Mouse (Mus musculus): ENCODE data around the gene Dvl1.

The Dvl1 gene

DNA sequence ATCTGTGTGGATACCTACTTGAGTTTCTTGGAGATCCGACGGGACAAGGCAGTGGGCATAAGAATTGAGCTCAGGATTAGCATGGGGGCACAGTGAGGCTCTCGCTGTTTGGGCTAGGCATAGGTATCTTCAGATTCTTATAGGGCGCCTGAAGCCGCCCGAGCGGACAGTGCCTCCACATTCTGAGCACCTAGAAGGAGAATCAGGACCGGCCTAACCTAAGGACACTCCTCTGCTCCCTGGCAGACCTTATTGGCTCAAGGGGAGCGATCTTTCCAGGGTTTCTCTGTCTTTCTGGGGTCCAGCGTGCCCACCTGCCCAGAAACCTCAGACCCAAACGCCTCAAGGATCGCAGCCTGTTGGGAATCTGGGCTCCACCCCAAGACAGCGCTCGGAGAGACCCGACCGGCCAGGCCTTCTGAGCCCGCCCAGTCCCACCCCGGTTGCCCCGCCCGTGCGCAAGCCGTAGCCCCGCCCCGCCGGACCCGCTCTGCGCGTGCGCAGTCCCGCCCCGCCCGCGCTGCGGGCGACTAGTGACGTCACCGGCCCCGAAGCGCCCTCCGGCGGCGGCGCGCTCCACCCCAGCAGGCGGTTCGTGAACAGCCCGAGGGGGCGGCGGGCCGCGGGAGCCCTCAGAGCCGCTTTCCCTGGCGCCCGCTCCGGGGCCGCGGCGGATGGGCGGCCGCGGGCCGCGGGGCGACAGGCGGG lies at the start of gene Dvl1:
TSS of gene Dvl1 (plus strand) at position 532 of the 708 bp plus-strand sequence.
- WGBS, result 2% methylated on average over 65 of the region's 65 CpGs

DNA sequence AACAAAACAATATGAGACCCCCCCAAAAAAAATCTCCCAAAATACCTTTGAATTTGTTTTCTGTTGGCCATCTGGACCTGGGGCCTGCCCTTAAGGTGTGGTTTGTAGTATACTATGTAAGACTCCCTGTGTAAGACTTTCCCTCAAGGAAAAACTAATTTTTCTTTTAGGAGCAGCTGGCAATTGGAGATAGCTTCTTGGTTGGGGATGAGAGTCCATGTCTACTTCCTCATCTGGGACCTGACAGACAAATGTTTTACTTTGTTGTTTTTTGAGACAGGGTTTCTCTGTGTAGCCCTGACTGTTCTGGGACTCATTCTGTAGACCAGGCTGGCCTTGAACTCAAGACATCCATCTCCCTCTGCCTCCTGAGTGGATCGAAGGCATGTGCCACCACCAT lies 45.1 kb upstream of the Dvl1 start:
- 83% methylated on average over 1 of the region's 1 CpGs for WGBS

DNA sequence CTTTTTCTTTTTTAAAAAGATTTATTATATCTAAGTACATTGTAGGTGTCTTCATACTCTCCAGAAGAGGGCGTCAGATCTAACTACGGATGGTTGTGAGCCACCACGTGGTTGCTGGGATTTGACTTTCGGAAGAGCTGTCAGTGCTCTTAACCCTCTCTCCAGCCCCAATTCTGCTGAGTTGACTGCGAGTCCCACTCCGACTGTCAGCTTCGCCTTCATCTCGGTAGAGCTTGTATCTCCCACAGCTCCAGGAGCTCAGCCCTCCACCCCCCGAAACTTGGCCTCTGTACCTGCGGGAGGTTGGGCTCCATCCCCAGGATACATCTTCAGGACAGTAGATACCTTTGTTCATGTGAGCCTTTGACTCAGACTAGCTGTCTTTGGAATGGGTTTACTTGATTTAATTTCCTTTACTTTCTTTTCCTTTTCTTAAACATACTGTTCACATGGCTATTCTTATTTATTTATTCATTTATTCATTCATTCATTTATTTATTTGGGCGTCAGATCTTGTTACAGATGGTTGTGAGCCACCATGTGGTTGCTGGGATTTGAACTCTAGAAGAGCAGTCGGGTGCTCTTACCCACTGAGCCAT lies 44.4 kb upstream of the Dvl1 start, which contains the start of gene Mrpl20:
TSS of gene Mrpl20 (plus strand) at position 138 of the 599 bp plus-strand sequence.
- WGBS, result 7% methylated on average over 12 of the region's 12 CpGs

DNA sequence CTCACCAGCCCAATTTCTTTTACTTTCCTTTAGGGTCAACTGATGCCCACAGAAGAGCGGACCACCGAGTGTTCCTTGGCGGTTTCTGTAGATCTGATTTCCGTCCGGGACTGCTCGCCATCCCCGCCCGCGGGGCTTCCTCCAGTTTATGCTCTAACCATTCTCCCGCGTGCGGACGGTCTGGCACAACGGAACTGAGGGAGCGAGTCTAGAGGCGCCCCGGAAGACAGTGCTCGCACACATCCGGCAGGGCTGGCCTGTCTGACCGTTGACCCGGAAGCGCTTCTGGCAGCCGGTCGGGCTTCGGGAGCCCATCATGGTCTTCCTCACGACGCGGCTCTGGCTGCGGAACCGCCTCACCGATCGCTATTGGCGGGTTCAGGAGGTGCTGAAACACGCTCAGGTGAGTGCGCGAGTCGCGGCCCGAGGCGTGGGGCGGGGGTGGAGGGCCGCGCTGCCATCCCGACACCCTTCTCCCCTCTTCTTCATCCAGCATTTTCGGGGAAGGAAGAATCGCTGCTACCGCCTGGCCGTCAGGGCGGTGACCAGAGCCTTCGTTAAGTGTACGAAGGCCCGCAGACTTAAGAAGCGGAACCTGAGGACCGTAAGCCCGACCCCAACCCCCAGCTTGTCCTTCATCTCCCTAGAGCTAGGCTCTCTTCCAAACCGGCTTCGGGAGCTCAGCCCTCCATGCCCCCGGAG lies 43.7 kb upstream of the Dvl1 start:
- under 1% methylated on average over 58 of the region's 58 CpGs for WGBS

DNA sequence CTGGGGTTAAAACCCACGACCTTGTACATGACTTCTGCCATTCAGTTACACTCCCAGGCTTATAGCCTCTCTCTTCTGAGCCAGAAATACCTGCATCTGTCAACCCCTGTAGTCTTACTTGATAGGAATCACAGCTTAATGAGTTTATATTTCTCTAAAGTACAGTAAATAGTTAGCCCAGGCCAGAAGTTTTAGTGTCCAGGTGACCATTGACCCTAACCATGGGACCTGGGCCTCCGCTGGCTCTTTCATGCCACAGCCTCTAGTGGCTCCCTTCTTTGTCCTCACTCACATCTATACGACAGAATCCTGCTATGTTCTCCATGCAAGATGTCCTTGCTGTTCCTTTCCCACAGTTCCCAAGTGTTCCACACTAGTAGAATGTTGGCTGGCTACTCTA lies 39.4 kb upstream of the Dvl1 start:
- WGBS, result 82% methylated on average over 3 of the region's 3 CpGs

DNA sequence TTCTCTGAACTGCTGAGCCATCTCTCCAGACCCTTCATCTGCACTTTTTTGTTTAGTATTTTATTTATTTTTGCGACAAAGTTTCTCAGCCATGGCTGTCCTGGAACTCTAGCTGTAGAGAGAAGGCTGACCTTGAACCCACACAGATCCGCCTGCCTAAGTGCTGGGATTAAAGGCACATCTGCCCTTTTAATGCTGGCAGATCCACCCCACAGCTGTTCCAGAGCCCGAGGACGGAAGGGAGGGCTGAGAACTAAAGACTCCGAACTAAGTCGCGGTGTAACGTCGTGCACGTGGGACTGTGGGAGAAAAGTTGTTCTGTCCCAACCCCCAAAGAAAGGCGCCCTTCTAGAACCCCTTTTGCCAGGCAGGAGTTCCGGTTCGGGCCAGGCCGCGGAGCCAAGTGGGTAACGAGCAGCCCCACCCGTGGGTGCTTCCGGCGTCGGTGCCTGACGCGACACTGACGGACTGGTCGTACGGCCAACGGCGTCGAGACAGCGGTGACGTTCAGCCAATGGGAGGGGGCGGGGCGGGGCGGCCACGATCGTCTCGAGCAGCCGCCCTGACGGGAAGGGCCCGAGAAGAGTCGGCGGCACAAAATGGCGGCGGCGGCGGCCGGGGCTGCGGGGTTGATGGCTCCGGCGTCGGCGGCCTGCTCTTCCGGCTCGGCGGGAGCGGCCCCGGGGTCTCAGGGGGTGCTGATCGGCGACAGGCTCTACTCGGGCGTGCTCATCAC lies 35.1 kb upstream of the Dvl1 start, which contains the start of gene Ccnl2:
TSS of gene Ccnl2 (plus strand) at position 561 of the 736 bp plus-strand sequence.
- WGBS, result under 1% methylated on average over 58 of the region's 60 CpGs

DNA sequence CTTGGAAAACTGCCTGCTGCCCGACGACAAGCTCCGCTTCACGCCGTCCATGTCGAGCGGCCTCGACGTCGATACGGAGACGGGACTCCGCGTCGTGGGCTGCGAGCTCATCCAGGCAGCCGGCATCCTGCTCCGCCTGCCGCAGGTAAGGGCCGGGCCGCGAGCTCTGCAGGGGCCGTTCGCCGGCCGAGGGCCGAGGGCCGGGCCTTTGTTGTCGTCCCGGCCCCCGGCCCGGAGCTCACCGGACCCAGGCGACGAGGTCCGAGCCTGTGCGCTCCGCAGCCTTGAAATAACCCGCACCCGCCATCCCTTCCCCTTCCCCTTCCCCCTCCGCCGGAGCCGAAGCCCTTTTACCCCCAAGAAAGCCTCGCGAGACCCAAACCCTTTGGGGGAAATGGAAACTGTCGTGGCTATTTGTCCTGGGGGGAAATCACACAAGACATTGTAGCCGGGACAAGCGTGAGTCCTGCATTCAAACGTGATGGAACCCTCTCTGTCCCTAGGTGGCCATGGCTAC lies 34.5 kb upstream of the Dvl1 start:
- WGBS, result under 1% methylated on average over 49 of the region's 49 CpGs

DNA sequence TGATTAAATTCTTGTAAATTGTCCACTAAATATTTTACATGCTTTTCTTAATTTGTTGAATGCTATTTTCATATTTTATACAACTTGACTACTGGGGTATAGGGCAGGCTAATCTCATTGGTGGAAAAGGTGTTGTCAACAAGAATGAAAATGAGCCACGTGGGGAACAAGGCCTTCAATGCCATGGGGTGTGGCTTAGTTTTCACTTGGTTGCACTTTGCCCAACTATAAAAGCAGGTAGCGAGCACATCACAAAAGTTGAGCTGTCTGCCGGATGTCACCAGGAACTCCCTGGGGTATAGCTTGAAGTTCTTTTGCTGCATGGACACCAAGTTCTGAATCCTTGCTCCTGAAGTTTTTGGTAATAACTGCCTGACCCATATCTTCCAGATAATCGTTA lies 29.7 kb upstream of the Dvl1 start:
- WGBS, result 61% methylated on average over 4 of the region's 4 CpGs

DNA sequence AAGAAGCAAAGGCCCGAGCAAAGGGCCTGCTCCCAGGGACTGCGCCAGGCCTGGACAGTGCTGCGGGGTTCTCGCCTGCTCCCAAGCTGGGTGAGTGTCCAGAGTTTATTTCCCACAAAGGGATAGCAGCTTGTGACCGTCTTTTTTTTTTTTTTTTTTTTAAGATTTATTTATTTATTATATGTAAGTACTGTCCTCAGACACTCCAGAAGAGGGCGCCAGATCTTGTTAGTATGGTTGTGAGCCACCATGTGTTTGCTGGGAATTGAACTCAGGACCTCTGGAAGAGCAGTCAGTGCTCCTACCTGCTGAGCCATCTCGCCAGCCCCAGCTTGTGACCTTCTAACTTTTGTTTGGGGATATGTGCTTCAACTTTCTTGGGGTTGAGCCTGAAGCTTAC lies 26.2 kb upstream of the Dvl1 start:
- 70% methylated on average over 7 of the region's 7 CpGs for WGBS

DNA sequence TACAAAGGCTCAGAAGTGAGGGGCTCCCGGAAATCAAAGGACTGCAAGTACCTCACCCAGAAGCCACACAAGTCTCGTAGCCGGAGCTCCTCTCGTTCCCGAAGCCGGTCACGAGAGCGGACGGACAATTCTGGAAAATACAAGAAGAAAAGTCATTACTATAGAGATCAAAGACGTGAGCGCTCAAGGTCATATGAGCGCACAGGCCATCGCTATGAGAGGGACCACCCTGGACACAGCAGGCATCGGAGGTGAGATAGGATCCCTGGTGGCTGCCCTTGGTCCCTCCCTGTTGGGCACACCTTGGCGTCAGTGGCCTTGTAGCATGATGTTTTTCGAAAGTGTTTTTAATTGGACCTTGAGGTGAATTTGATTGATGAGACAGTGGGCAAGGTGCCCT lies 23.8 kb upstream of the Dvl1 start:
- WGBS, result 93% methylated on average over 16 of the region's 16 CpGs

DNA sequence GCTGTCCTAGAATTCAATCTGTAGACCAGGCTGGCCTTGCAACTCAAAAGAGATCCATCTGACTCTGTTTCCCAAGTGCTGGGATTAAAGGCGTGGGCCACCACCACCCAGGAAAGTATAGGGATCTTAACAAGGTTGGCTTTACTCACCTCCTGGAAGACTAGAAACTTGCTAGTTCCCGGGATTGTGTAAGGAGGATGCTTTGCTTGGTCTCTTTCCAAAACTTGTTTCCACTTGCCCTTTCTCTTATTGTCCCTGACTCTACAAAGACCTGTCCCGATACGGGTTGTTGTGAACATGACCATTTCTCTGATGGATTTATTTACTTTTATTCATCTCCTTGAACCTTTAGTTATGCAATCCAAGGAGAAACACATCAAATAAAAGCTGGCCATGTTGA lies 17.3 kb upstream of the Dvl1 start:
- 88% methylated on average over 4 of the region's 4 CpGs for WGBS

DNA sequence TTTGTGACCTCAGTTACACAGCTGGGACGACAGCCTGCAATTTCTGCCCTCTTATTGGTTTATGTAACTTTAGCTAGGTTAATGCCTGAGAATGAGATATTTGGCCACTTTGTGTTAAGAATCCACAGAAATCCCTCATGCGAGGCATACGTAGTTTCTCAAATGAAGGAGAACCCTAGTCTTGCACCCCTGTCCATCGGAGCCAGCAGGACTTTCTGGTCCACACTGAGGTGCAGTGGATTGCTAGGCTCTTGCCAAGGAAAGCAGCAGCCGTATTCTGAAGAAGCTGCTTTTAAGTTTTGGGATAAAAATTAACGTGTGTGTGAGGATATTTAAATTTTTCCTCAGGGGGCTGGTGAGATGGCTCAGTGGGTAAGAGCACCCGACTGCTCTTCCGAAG lies 16.6 kb upstream of the Dvl1 start:
- 46% methylated on average over 8 of the region's 8 CpGs for WGBS

DNA sequence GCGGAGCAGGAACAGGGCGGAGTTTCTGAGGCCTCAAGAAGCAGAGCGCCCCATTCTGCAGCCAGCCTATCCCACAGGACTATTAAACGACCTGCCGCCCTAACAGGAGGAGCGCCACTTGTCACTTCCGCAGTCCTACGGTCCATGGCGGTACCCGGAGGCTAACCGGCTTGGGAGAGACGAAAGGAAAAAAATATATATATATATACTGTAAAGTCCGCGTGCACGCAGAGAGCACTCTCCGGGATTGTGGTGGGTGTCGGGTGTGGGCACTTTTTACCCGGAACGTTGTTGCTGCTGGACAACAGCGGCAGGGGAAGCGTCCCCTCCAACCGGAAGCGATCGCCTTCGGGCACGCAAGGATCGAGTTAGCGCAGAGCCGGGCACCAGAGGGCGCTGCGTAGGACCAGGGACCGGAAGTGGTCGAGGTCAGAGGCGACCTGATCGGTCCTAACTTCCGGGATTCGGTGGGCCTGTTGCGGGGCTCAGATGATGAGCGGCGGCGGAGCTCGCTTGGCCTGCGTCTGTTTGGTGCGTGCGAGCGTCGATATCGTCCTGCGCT lies 15.9 kb upstream of the Dvl1 start, which contains the start of gene Aurkaip1:
TSS of gene Aurkaip1 (plus strand) at position 68 of the 562 bp plus-strand sequence.
- WGBS, result under 1% methylated on average over 49 of the region's 49 CpGs

DNA sequence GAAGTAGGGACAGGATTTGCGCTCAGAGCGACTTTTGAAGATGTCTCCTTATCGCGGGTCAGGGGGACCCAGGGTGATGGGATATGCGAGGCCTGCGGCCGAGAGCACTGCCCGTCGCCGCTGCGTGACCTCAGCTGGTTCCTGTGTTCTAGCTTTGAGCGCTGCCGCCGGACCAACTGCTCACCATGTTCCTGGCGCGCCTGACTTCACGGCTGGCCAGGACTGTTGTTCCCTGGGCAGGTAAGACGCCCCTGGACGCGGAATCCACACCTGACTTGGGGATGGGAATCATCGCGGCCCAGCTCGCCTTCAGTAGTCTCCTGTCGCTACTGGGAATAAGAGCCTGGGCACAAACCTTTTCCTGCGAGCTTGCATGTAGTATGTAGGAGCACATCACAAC lies 15.4 kb upstream of the Dvl1 start:
- WGBS, result under 1% methylated on average over 25 of the region's 25 CpGs

DNA sequence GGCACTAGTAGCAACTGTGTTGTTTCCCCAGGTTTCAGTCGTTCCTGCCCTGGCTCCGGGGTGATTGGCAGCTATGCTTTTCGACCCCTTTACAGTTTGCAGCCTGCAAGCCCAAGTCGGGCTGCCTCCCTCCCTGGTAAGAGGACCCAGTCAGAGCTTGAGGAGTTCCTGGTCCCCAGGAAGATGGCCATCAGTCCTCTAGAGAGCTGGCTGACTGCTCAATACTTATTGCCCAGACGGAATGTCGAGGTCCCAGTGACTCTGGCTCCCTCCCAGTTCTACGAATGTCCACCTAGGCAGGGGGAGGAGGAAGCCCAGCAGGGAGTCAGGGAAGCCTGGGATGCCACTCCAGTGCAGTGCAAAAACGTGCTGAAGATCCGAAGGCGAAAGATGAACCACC lies 14.9 kb upstream of the Dvl1 start:
- WGBS, result 45% methylated on average over 10 of the region's 10 CpGs

DNA sequence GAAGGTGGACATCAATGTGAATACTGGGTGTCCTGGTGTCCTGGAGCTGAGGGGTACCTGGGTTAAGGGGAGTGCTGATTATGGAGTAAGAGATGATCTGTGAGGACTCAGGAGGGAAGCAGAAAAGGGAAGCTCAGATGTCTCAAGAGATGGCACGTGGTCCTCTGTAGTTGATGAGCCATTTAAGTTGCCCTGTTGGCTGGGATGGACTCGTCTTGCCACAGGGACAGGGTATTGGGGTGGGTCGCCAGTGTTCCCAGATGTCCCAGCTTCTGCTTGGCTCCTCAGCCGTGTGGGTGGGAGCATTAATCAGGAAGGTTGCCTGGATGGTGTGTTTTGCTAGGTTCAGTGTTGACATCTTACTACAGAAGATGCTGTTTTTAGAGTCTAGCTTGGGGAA lies 14.0 kb upstream of the Dvl1 start:
- 87% methylated on average over 4 of the region's 4 CpGs for WGBS

DNA sequence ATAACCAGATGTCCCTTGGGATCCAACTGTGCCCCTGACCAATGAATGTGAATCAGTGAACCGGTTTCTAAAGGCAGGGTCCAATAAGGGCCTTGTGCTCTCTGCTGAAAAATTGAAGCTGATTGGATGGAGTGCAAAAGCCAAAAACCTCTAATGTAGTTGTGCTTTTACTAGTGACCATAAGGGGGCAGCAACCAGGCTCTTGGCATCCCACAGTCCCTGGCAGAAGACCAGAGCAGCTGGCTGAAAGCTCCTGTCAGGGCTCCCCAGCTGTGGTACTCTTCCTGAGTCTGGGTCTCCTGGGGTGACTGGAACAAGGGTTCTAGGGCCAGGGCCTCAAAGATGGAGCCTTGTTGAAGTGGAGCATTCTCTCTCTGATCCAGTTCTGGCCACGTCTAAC lies 13.4 kb upstream of the Dvl1 start:
- WGBS, result 17% methylated on average over 2 of the region's 2 CpGs

DNA sequence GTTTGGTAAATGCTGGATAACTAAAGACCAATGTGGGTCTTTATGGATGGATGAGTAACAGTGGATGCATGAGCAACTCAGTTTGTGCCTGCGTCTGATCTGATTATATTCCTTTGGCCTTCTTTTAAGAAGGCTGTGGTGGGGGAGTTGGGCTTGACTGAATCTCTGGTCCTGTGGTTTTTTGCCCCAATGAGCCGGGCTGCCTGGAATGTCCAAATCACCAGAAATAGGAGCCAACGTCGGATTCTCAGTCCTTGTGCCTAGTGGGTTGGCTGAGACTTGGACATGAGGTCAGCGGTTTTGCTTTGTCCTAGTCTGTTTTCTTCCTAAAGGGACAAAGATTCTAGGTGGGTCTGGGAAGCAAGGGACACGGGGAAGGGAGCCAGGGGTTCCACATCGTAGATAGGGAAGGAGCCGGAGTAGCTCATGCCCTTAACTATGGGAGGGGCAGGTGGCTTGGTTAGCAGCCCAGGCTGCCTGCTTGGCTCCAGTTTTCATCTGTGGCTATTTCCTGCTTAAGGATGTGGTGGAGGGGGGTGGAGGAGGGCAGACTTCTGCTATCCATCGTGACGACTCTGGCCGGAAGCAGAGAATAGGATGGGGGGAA lies 9.7 kb upstream of the Dvl1 start:
- 58% methylated on average over 11 of the region's 11 CpGs for WGBS

DNA sequence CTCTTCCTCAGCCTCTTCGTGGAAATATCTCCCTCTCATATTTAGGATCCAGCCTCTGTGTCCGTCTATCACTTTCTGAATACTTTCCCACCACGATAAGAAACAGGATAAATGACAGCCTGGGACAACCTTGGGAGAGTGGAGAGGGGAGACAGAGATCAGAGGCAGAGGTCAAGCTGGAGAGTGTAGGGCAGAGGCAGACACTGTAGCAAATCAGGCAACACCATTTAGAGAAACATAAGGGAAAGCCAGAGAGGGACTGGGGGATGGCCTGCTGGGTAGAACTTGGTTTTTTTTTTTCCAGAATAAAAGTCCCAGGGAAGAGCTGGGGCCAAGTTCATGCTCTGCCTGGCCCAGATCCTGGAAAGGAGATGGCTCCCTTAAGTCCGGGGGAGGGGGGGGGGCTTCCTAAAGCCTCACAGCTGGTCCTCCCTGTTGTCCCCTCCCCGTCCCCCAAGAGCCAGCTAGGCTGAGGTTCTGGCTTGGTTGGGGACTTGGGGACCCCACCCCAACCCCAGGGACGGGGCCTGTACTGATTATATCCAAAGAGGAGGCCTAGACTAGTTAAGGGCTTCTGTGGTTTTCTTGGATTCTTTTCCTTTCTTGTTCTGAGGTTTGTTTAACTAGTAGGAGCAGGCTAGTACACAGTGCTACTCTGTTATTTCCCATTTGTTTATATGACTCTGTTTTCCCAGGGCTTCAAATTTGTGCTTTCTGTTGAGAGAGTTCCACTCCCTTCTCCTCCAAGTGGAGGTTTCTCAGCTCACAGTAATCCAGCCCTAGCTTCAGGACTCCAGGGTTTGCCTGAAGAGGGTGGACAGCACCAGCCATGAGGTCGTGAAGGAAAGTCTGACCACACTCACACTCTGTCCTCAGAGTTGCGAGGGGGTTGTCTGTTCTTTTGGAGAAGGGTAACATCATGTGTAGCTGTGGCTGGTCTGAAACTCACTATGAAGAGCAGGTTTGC lies 8.7 kb upstream of the Dvl1 start:
- WGBS, result 66% methylated on average over 8 of the region's 8 CpGs

DNA sequence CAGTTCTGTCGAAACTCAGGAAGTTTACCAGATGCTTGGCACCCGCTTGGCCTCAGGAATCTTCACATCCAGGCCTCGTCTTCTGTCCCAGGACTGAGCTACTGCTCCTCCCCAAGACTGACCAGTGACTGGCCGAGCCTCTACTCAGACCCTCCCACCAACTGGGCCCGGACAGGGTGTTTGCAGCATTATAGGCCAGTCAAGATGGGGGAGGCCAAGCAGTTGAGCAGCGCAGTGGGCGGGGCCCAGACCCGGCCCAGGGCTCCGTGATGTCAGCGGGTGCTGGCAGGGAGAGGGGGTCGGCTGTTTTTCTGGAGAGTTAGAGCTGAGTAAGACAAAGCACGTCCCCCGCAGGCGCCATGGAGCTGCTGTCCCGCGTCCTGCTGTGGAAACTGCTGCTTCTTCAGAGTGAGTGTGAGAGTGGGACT lies 7.7 kb upstream of the Dvl1 start, which contains the start of gene Mxra8:
TSS of gene Mxra8 (plus strand) at position 198 of the 428 bp plus-strand sequence.
- WGBS, result 34% methylated on average over 16 of the region's 16 CpGs

Measured in cerebral cortex, adult 2 months (tissue).